Mouse (Mus musculus): Measurements from ENCODE around the gene Setd3.
"Not testable (repeated sequence)": the region's sequence is repeated elsewhere in the genome, so short reads cannot be mapped to it uniquely, and the experiment has no call there.

Setd3 gene

GRCm38 (mm10) chr12:108143624-108144498 lies 35.3 kb downstream of the Setd3 start:
- no peak for DNase-seq (ENCODE audit: low spot score in 2 of 2)

GRCm38 (mm10) chr12:108135610-108136208 lies 43.4 kb downstream of the Setd3 start:
- no peak for DNase-seq (ENCODE audit: low spot score in 2 of 2)

DNA sequence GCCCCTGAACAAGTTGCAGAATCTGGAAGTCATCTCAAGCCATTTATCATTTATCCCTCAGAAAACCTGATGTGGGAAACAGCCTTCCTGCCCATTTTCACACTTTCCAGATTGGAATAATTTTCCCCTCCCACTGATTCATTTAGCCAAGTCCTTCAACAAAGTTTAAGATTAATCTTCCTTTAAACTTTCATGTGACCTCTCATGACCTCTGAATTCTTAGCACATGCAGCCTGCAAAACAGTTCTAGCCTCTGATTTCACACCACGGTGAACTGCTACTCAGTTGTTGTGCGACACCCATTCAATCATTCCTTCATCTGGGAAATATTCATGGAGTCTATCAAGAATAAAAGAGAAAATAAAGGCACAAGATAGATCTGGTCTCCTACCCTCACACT lies 45.9 kb downstream of the Setd3 start:
- no peak for DNase-seq (ENCODE audit: low spot score in 2 of 2)

GRCm38 (mm10) chr12:108132450-108133070 lies 46.6 kb downstream of the Setd3 start:
- DNase-seq (ENCODE audit: low spot score in 2 of 2) = no peak

DNA sequence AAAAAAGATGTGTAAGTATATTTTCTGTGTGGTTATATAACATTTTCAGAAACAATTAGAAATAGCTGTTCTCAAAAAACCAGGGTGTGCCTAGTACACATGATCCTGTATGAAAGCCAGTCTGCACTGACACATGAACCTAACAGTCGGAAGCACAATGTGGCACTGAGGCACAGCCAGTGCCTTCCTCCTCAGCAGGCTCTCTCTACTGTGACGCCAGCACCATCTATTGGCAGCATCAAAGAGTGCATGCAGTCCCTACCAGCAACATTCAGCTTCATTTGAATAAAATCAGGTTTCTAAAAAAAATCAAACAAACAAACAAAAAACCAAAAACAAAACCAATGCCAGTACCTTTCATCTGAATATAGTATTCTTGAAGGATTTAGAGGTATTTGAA lies 57.8 kb downstream of the Setd3 start:
- DNase-seq (ENCODE audit: low spot score in 2 of 2) = peak; percentile 39 to 54

DNA sequence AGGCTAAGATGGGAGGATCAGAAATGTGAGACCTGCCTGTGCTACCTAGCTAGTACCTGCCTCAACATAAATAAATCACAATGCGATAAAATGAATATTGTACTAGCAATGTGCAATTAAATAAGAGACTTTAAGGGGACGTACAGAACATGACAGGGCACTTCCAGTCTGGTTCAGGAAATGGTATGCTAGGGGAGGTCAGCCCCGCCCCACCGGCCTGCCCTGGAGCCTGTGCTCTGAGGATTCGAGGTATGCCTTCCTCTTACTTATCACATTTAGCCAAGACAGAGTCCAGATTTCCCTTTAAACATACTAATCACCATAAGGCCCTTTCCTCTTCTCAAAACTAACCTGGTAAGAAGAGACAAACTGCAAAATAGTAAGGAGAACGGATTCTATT lies 58.7 kb downstream of the Setd3 start:
- DNase-seq (ENCODE audit: low spot score in 2 of 2) = no peak

DNA sequence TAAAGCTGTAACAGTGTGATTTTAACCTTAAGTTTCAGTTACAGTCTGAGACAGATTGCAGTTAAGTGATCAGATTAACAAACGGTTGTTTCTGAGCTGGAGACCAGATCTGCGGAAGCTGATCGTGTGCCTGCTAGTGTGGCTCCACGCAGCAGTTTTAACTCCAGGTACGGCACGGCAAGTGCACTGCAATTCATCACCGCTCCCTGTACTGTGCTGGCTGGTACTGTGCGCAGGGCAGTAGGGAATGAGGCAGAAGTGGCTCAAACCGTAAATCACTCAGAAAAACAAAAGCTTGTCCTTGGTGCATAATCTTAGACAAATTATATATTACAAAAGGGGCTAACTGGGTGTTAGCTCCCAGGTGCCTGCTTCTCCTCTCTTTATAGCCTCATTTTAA lies 59.2 kb downstream of the Setd3 start:
- no peak for DNase-seq (ENCODE audit: low spot score in 2 of 2)

DNA sequence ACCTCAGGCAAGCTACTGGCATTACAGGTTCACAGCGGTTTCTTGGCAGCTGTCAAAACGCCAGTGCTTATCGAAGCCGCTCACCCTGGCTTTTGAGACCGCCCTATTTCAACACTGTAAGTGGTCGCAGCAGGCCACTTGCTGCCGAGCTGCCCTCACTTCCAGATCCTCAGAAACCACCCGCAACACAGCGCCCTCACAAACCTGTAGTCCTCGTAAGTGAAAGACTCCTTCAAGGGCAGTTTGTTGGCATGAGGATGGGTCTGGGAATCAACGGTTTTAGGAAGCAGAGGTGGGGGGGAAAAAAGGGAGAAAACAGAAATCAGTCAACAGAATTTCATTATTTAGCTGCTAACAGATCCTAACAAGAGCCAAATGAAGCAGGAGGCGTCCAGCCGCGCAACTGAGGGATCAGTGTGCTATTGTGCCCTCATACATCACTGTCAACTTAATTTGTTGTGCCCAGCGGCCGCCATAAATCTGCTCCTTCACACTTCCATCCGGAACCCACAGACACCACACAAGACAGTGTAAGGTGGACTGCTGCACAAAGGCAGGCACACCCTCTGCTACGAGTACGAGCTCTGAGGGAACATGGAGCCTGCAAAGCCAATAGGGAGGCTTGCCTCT lies 60.1 kb downstream of the Setd3 start:
- no peak for DNase-seq (ENCODE audit: low spot score in 2 of 2)

- DNase-seq (ENCODE audit: low spot score in 2 of 2) = no peak
Observed at GRCm38 (mm10) chr12:108118503-108118901, 60.6 kb downstream of the Setd3 start.

GRCm38 (mm10) chr12:108111191-108111590 lies 67.9 kb downstream of the Setd3 start:
- no peak for DNase-seq (ENCODE audit: low spot score in 2 of 2)

GRCm38 (mm10) chr12:108110674-108111073 lies 68.4 kb downstream of the Setd3 start:
- DNase-seq (ENCODE audit: low spot score in 2 of 2) = no peak

GRCm38 (mm10) chr12:108109732-108110131 lies 69.4 kb downstream of the Setd3 start:
- no peak for DNase-seq (ENCODE audit: low spot score in 2 of 2)

- not testable (repeated sequence) for DNase-seq (ENCODE audit: low spot score in 2 of 2)
Observed at GRCm38 (mm10) chr12:108108591-108108990, 70.5 kb downstream of the Setd3 start.

GRCm38 (mm10) chr12:108103292-108103691 lies 75.8 kb downstream of the Setd3 start:
- DNase-seq (ENCODE audit: low spot score in 2 of 2) = no peak

GRCm38 (mm10) chr12:108102119-108102518 lies 77.0 kb downstream of the Setd3 start:
- DNase-seq (ENCODE audit: low spot score in 2 of 2) = no peak

DNA sequence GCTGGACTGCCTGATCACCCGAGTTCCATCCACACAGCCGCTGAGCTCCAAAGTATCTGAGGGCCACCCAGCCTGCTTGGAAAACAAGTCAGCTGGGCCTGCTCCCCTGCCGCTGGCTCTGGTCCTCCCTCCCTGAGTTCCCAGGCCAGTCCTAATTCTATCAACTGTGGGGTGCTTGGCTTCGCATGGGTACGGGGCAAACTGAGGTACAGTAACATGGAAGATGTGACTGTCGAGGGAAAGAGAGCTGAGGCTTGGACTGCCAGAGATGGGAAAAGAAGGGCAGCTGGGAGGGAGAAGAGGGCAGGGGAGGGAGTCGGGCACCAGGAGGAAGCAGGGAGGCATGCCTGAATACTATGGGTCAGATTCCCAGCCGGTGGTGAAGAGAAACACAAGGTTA lies 78.9 kb downstream of the Setd3 start:
- DNase-seq (ENCODE audit: low spot score in 2 of 2) = no peak

GRCm38 (mm10) chr12:108098201-108098980 lies 80.7 kb downstream of the Setd3 start:
- no peak for DNase-seq (ENCODE audit: low spot score in 2 of 2)

- DNase-seq (ENCODE audit: low spot score in 2 of 2) = no peak
Observed at GRCm38 (mm10) chr12:108097643-108098042, 81.5 kb downstream of the Setd3 start.

GRCm38 (mm10) chr12:108088253-108088652 lies 90.9 kb downstream of the Setd3 start:
- DNase-seq (ENCODE audit: low spot score in 2 of 2) = no peak

DNA sequence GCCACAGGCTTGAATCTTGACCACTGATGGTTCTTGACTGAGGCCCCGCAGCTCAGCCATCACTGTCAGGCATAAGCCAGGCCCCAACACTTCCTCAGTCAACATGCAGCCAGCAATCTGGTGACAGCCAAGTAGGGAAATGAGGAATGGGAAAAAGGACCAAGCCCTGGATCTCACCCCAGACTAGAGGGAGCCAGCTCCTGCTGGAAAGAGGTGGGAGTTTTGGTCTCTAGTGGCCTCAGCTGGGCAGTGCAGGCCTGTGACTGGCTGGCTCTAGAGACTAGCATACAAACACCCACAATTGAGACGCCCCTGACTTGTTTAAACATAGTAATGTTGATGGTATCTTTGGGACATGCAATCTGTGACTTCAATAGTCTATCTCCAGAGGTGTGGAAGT lies 91.6 kb downstream of the Setd3 start:
- no peak for DNase-seq (ENCODE audit: low spot score in 2 of 2)

- DNase-seq (ENCODE audit: low spot score in 2 of 2) = no peak
Observed at GRCm38 (mm10) chr12:108078122-108078752, 100.9 kb downstream of the Setd3 start.
